Mouse (Mus musculus) embryonic stem cell, embryonic (primary cell): Measurements from ENCODE around the gene Gm10198.

Source experiments
- CTCF ChIA-PET, 4 experiments: fragments of 300-600 bp in 2 of 4; fragments of 350-600 bp in 2 of 4; sonication (Branson Sonifier 250); formaldehyde crosslinking; loops; one replicate each; lab custom pipeline; 2022; ENCODE audit warnings: inconsistent platforms in 2 of 4; lab: Charles Lee
- POLR2A ChIA-PET, 4 experiments: fragments of 300-600 bp in 2 of 4; fragments of 350-600 bp in 2 of 4; sonication (Branson Sonifier 250); formaldehyde crosslinking; loops; one replicate each; lab custom pipeline; 2022; ENCODE audit warnings: antibody characterized with exemption in 4 of 4, inconsistent platforms in 1 of 4; lab: Charles Lee

The Gm10198 gene

GRCm38 (mm10) chr13:111592485-111592884, at the start of gene Gm10198:
Gm10198 (plus strand) TSS chr13:111592785.
- ChIA-PET CTCF (no interaction called here), POLR2A (interaction anchor here in 1 of 4 experiments (0.6 kb wide), 1 partner anchor 496 kb away, joined by 3 read pairs; no protein-coding TSS in a partner anchor)

GRCm38 (mm10) chr13:111545286-111545685, 47.3 kb upstream of the Gm10198 start:
- CTCF ChIA-PET: interaction anchor here in 1 of 4 experiments (0.7 kb wide), 1 partner anchor 1431 kb away, joined by 3 read pairs; no protein-coding TSS in a partner anchor
- POLR2A ChIA-PET: interaction anchor here in 2 of 4 experiments (1.2 to 1.9 kb wide), 4 partner anchors 8 to 13 kb away, joined by 3 to 7 read pairs (median 4); no protein-coding TSS in a partner anchor

DNA sequence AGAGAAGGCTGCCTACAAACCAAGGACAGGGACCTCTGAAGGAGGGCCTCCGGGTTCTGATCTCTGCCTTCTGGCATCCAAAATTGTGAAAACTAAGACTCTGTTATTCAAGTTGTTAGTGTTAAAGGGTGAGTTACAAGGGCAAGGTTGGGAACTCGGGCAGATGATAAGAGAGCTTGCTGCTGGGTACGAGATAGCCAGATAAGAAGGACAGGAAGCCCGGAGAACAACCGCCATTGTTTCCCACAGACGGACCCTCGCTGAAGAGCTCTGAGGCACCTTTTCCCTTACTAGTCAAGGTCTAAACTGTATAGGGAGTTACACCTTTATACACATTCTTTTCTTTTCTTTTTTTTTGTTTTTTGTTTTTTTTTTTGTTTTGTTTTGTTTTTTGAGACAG, 39.8 kb upstream of the Gm10198 start:
- ChIA-PET POLR2A (interaction anchor here (0.6 to 3.4 kb wide), 48 partner anchors 8 to 665 kb away, joined by 3 to 35 read pairs (median 5); partner anchors contain the start of genes Gpbp1 (in 3 of the 4) and Map3k1 (in 1 of the 4)), CTCF (interaction anchor here in 3 of 4 experiments (0.5 to 1.5 kb wide), 7 partner anchors 9 to 218 kb away, joined by 3 to 4 read pairs (median 3); no protein-coding TSS in a partner anchor)

DNA sequence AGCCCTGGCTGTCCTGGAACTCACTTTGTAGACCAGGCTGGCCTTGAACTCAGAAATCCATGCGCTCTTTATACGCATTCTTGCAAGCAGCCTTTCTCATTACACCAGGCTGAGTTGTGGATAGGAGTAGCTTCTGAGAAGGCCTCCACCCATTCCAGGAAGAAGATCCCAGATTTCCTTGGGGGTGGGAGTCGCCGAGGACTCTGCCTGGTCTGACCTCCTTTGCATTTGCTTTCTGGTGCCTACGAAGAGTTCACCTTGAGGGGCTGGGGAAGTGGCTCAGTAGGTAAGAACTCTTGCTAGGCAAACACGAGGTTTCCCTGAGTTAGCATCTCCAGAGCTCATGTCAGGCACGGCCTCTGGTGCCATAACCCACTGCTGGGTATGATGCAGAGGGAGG, 39.4 kb upstream of the Gm10198 start:
- POLR2A ChIA-PET: interaction anchor here (0.8 to 3.4 kb wide), 50 partner anchors 8 to 448 kb away, joined by 3 to 35 read pairs (median 5); partner anchors contain the start of genes Gpbp1 (in 3 of the 4) and Map3k1 (in 1 of the 4)
- CTCF ChIA-PET: interaction anchor here in 3 of 4 experiments (0.5 to 1.5 kb wide), 8 partner anchors 9 to 218 kb away, joined by 3 to 4 read pairs (median 3); no protein-coding TSS in a partner anchor

GRCm38 (mm10) chr13:111553941-111554340, 38.6 kb upstream of the Gm10198 start:
- POLR2A ChIA-PET: interaction anchor here (0.6 to 3.4 kb wide), 41 partner anchors 8 to 1033 kb away, joined by 3 to 35 read pairs (median 6); partner anchors contain the start of genes Gpbp1 (in 2 of the 4) and Map3k1 (in 1 of the 4)
- CTCF ChIA-PET: interaction anchor here in 1 of 4 experiments (0.6 to 1.5 kb wide), 6 partner anchors 11 to 461 kb away, joined by 3 to 4 read pairs (median 4); no protein-coding TSS in a partner anchor

- CTCF ChIA-PET: interaction anchor here in 2 of 4 experiments (0.6 to 0.7 kb wide), 2 partner anchors 192 to 286 kb away, joined by 3 to 4 read pairs; no protein-coding TSS in a partner anchor
- POLR2A ChIA-PET: interaction anchor here in 3 of 4 experiments (0.6 to 3.3 kb wide), 17 partner anchors 9 to 1611 kb away, joined by 3 to 23 read pairs (median 3); no protein-coding TSS in a partner anchor
Observed at GRCm38 (mm10) chr13:111555333-111555732, 37.3 kb upstream of the Gm10198 start.

- ChIA-PET CTCF (no interaction called here), POLR2A (interaction anchor here in 2 of 4 experiments (0.8 to 1.6 kb wide), 8 partner anchors 10 to 192 kb away, joined by 3 to 4 read pairs (median 3); partner anchors contain the start of gene Gpbp1 (in 1 of the 2))
Observed at GRCm38 (mm10) chr13:111556375-111556774, 36.2 kb upstream of the Gm10198 start.

- POLR2A ChIA-PET: interaction anchor here in 2 of 4 experiments (1.0 to 2.7 kb wide), 4 partner anchors 9 to 70 kb away, joined by 3 to 10 read pairs (median 8); partner anchors contain the start of gene Gpbp1 (in 1 of the 2)
Observed at GRCm38 (mm10) chr13:111560152-111560551, 32.4 kb upstream of the Gm10198 start.

DNA sequence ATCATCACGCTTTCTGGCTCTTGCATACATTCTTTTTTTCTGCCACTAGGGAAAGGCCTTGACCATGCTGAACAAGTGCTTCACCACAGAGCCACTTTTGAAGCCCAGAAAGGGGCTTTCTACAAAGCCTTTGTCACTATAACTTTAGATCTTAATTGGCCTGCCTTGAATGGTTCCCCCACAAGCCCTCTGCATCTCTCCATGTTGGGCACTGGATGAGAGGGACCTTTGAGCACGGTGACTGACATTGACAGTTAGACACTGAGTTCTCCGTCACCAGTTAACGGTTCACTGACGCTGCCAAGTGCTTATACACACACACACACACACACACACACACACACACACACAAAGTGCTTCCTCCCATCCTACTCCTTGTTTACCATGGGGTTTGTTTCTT, 30.0 kb upstream of the Gm10198 start:
- CTCF ChIA-PET: interaction anchor here in 1 of 4 experiments (0.5 kb wide), 1 partner anchor 9 kb away, joined by 3 read pairs; no protein-coding TSS in a partner anchor
- POLR2A ChIA-PET: interaction anchor here in 3 of 4 experiments (0.5 to 2.5 kb wide), 4 partner anchors 9 to 183 kb away, joined by 4 to 8 read pairs (median 6); no protein-coding TSS in a partner anchor

More at GRCm38 (mm10) chr13:111560152-111560551, 32.4 kb upstream of the Gm10198 start:
- CTCF ChIA-PET: interaction anchor here in 1 of 4 experiments (1.2 kb wide), 1 partner anchor 10 kb away, joined by 3 read pairs; no protein-coding TSS in a partner anchor

GRCm38 (mm10) chr13:111574196-111574595, 18.4 kb upstream of the Gm10198 start:
- ChIA-PET POLR2A (interaction anchor here in 3 of 4 experiments (0.9 to 1.7 kb wide), 6 partner anchors 10 to 113 kb away, joined by 3 to 7 read pairs (median 4); no protein-coding TSS in a partner anchor), CTCF (interaction anchor here (0.5 to 1.6 kb wide), 5 partner anchors 13 to 1448 kb away, joined by 3 to 6 read pairs (median 3); no protein-coding TSS in a partner anchor)

DNA sequence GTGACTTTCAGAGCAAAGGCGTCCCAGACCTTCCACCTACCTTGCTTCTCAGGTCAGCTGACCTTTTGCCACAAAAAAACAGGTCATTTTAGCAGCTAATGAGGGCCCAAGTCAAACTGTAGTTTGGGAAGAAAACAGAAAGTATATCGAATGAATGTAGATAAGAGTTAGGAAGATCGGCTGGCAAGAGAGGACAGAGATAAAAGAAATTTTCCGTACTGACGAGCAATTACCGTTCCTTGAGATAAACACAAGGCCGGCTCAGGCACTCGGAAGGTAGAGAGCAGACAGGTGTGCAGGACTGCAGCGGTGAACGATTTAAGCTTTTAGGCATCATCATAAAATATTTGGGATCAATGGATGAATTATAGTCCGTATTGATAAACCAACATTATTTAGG, 15.4 kb upstream of the Gm10198 start:
- ChIA-PET POLR2A (interaction anchor here in 2 of 4 experiments (0.6 to 0.9 kb wide), 2 partner anchors 21 to 34 kb away, joined by 3 read pairs; no protein-coding TSS in a partner anchor), CTCF (no interaction called here)

GRCm38 (mm10) chr13:111580054-111580453, 12.5 kb upstream of the Gm10198 start:
- CTCF ChIA-PET: interaction anchor here in 1 of 4 experiments (0.8 kb wide), 1 partner anchor 10 kb away, joined by 3 read pairs; no protein-coding TSS in a partner anchor
- POLR2A ChIA-PET: interaction anchor here in 3 of 4 experiments (0.6 to 1.5 kb wide), 5 partner anchors 30 to 1488 kb away, joined by 3 to 7 read pairs (median 3); partner anchors contain the start of gene Gpbp1 (in 1 of the 3)

DNA sequence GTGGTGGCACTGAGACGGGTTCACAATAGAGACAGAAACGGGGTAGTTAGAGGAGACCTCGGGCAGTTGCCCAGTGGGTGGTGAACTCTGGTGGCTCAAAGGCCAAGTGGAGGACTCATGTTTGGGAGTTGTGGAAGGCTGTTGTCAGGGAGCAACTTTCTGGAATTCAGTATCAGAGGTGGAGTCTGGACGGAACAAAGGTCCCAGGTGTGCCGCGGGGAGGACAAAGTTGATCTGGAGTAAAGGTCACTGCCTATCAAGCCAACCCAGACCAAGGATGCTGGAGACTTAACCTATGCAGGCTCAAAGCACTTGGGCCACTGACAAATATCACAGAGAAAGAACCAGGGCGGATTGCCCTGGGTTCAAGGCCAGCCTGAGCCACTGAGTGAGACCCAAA, 5.5 kb downstream of the Gm10198 start:
- ChIA-PET CTCF (no interaction called here), POLR2A (interaction anchor here in 2 of 4 experiments (0.6 to 1.2 kb wide), 2 partner anchors 9 to 312 kb away, joined by 3 read pairs; no protein-coding TSS in a partner anchor)

GRCm38 (mm10) chr13:111601383-111601782, 8.8 kb downstream of the Gm10198 start:
- POLR2A ChIA-PET: interaction anchor here in 1 of 4 experiments (1.0 kb wide), 1 partner anchor 86 kb away, joined by 3 read pairs; no protein-coding TSS in a partner anchor
- CTCF ChIA-PET: no interaction called here

GRCm38 (mm10) chr13:111604826-111605225, 12.2 kb downstream of the Gm10198 start:
- ChIA-PET POLR2A (interaction anchor here in 1 of 4 experiments (1.4 kb wide), 1 partner anchor 9 kb away, joined by 3 read pairs; no protein-coding TSS in a partner anchor), CTCF (no interaction called here)

DNA sequence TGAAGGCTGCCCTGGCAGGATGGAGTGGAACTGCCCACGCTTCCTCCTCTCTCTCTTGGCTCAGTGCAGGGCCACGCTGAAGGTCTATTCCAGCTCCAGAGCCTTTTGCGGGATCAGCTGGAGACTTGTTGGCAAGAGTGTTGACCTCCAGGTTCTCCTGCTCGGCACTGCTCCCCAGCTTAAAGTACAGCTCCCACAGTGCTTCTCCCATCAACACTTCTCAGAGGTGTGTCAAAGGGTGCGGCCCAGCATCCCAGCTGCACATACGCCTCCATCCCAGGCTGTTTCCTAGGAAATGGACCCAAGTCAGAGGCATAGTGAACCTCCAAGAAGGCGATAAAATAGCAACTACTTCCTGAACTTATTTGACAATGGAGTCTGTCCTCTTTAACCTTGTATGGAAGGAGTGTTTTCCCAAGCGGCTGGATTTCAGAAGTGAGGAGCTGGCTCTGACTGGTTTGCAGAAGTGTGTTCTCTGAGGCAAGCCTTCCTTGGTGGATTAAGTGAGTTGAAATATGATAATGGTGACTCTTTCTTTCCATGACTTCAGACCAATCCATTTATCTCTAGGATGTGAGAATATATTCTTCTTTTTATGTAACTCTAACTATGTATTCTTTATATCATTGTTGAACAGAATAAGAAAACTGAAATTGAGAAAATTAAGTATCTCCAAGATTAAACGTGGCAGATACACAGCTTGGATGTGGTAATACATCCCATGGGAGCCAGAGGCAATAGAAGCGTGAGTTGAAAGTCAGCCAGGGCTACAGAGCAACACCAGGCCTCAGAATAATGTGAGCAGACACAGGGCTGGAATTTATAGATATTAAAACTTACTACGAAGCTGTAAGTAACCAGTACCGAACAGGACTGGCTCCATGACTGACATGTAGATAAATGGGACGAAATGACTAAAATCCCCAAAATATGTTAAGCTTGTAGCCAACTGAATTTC, 23.9 kb downstream of the Gm10198 start:
- ChIA-PET POLR2A (interaction anchor here in 2 of 4 experiments (0.6 to 1.6 kb wide), 7 partner anchors 63 to 647 kb away, joined by 3 to 5 read pairs (median 3); no protein-coding TSS in a partner anchor), CTCF (interaction anchor here in 1 of 4 experiments (0.6 to 1.3 kb wide), 3 partner anchors 63 to 175 kb away, joined by 3 read pairs; no protein-coding TSS in a partner anchor)

DNA sequence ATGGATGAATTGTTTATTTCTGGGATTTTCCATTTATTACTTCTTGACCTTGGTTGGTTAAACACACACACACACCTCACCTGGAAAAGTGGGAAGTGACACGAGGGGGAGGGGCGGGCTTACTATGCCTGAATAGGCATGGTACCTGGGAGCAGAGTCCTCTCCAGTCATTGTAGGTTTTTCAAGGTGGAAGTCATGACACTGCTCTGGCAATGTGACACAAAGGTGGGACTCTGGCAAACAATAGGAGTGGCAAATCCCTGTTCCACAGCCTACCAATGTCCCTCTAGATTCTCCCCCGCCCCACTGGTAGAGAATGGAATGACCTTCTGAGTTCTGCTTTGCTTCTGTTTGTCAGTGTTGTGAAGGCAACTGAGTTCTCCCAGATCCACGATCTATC, 27.8 kb downstream of the Gm10198 start:
- POLR2A ChIA-PET: no interaction called here
- CTCF ChIA-PET: no interaction called here
